Mouse (Mus musculus) forebrain, embryonic 14.5 days (tissue): ENCODE results near the gene Crp. TPM values are rescaled to one million over a fixed set of nuclear protein-coding genes. Genes with fewer than 3 reads are reported as not detected.

ENCODE experiments used
- ATAC-seq: fragments of 200-750 bp; cut with Nextera tagmentation; 2 replicates; pipeline ENCODE4 v1.8.0; 2017; ENCODE audit warnings: mild to moderate bottlenecking, moderate library complexity
- DNase-seq: peaks from one replicate; pipeline ENCODE4 v3.0.0-alpha.2; 2015; ENCODE audit warnings: low spot score
- H3K27ac ChIP-seq: fragments of 300-500 bp; sonication (generic); 2 replicates; pipeline ENCODE4 v1.5.1; 2014; ENCODE audit warnings: low read depth, mild to moderate bottlenecking, control low read depth, low read length, moderate library complexity
- H3K27me3 ChIP-seq: fragments of 300-500 bp; sonication (generic); replicated peaks from 2 replicates; pipeline ENCODE4 v1.6.1; 2014; ENCODE audit warnings: low read length, control low read depth, mixed read lengths; ENCODE audit not compliant: control insufficient read depth, insufficient read depth
- H3K36me3 ChIP-seq: fragments of 300-500 bp; sonication (generic); 2 replicates; pipeline ENCODE4 v1.6.1; 2014; ENCODE audit warnings: low read length, control low read depth; ENCODE audit not compliant: control insufficient read depth, insufficient read depth
- H3K4me1 ChIP-seq: fragments of 300-500 bp; sonication (generic); 2 replicates; pipeline ENCODE4 v1.6.1; 2014; ENCODE audit warnings: antibody characterized with exemption, low read length, control low read depth; ENCODE audit not compliant: control insufficient read depth, insufficient read depth
- H3K4me2 ChIP-seq: fragments of 300-500 bp; sonication (generic); 2 replicates; pipeline ENCODE4 v1.6.1; 2014; ENCODE audit warnings: mild to moderate bottlenecking, control low read depth, low read length
- H3K4me3 ChIP-seq: fragments of 300-500 bp; sonication (generic); 2 replicates; pipeline ENCODE4 v1.5.1; 2014; ENCODE audit warnings: low read depth, low read length, control low read depth
- H3K9ac ChIP-seq: fragments of 300-500 bp; sonication (generic); 2 replicates; pipeline ENCODE4 v1.6.1; 2014; ENCODE audit warnings: mild to moderate bottlenecking, low read length, control low read depth, moderate library complexity
- H3K9me3 ChIP-seq: fragments of 300-500 bp; sonication (generic); replicated peaks from 2 replicates; pipeline ENCODE4 v1.6.1; 2016; ENCODE audit warnings: low read length, control low read depth, mixed read lengths; ENCODE audit not compliant: control insufficient read depth
- WGBS: fragments of 180-500 bp; shearing (Covaris S2); extraction: QIAGEN DNeasy Blood & Tissue Kit; methylation state at CpG from one replicate; pipeline ENCODE4 v1.1.7; 2014; 5-methylcytosine and 5-hydroxymethylcytosine counted together
- polyA plus RNA-seq: library from polyadenylated mRNA; unstranded; fragments of >200 nt; fragmentation: Nextera tagmentation; extraction: Ambion mirVana; gene quantifications from 2 replicates; pipeline ENCODE4 v1.2.1, GENCODE M21; 2014

Gene Crp
- polyA plus RNA-seq, 1 experiment from 2014 or later, result 0.10 TPM

GRCm38 (mm10) chr1:172701901-172702300 lies 4.0 kb downstream of the Crp start:
- WGBS, result 95% methylated on average over 3 of the region's 3 CpGs
- no peaks in the 10 kb centered on the region for H3K36me3 ChIP-seq
- H3K9ac ChIP-seq, result no peak overlapping the region
- no peaks in the 10 kb centered on the region for H3K9me3 ChIP-seq
- no peaks in the 10 kb centered on the region for H3K27me3 ChIP-seq
- H3K27ac ChIP-seq, result no peak overlapping the region
- no peaks in the 10 kb centered on the region for H3K4me1 ChIP-seq
- H3K4me3 ChIP-seq, result no peak overlapping the region
- ATAC-seq (no peak), DNase-seq (no peak)
- no peak overlapping the region for H3K4me2 ChIP-seq

- Histone ChIP-seq H3K36me3 (no peaks in the 10 kb centered on the region), H3K27ac (no peak overlapping the region), H3K4me2 (no peak overlapping the region), H3K9ac (no peak overlapping the region), H3K9me3 (no peaks in the 10 kb centered on the region), H3K27me3 (no peaks in the 10 kb centered on the region), H3K4me3 (no peak overlapping the region), H3K4me1 (no peaks in the 10 kb centered on the region)
- DNase-seq (no peak), ATAC-seq (no peak)
- 89% methylated on average over 4 of the region's 4 CpGs for WGBS
Observed at GRCm38 (mm10) chr1:172704769-172705168, 6.9 kb downstream of the Crp start.

DNA sequence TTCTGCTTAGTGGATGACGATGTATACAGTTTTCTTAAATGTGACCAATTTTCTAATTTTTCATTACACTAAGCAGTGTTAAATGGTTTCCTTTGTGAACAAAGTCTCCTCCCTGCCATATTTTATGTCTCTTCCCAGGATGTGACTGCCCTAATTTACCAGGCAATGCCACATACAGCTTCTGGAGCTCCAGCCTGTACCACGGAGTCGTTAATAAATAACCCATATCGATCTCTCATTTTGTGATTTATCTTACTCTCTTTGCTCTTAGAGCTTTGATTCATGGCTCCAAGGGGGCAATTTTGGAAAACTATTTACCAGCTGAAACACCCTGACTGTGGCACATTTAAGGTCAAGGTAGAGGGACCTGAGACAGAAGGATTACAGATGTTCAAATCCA lies 8.4 kb downstream of the Crp start:
- DNase-seq (no peak), ATAC-seq (no peak)
- no peak overlapping the region for H3K4me3 ChIP-seq
- no peaks in the 10 kb centered on the region for H3K36me3 ChIP-seq
- no peaks in the 10 kb centered on the region for H3K9me3 ChIP-seq
- 95% methylated on average over 4 of the region's 4 CpGs for WGBS
- H3K4me1 ChIP-seq, result no peaks in the 10 kb centered on the region
- H3K27me3 ChIP-seq, result no peaks in the 10 kb centered on the region
- no peak overlapping the region for H3K4me2 ChIP-seq
- no peak overlapping the region for H3K9ac ChIP-seq
- no peak overlapping the region for H3K27ac ChIP-seq

GRCm38 (mm10) chr1:172709788-172710350 lies 12.0 kb downstream of the Crp start:
- WGBS, result 94% methylated on average over 3 of the region's 3 CpGs

DNA sequence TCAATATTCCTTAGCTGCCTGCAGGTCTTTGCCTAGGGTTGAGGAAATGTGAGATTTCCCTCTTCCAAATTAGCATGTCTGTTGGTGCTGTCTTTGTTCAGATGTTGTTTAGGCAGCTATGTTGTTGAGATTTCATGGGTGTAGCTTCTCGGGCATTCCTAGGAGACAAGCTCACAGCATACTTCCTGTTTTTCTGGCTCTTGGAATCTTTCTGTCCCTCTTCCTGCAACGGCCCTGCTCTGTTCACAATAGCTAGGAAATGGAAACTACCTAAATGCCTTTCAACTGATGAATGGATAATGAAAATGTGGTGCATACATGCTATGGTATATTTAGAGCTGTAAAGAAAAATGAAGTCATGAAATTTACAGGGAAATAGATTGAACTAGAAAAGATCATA lies 13.5 kb downstream of the Crp start:
- Histone ChIP-seq H3K27ac (no peak overlapping the region), H3K9me3 (no peaks in the 10 kb centered on the region), H3K4me2 (no peak overlapping the region), H3K4me3 (no peak overlapping the region), H3K9ac (no peak overlapping the region), H3K4me1 (no peaks in the 10 kb centered on the region), H3K27me3 (no peaks in the 10 kb centered on the region), H3K36me3 (no peaks in the 10 kb centered on the region)
- no peak for DNase-seq
- WGBS, result 84% methylated on average over 2 of the region's 2 CpGs
- no peak for ATAC-seq

More at GRCm38 (mm10) chr1:172709788-172710350, 12.0 kb downstream of the Crp start:
- Histone ChIP-seq H3K4me3 (no peak overlapping the region), H3K4me2 (no peak overlapping the region), H3K27ac (no peak overlapping the region), H3K27me3 (no peaks in the 10 kb centered on the region), H3K4me1 (no peaks in the 10 kb centered on the region), H3K9ac (no peak overlapping the region), H3K36me3 (no peaks in the 10 kb centered on the region), H3K9me3 (no peaks in the 10 kb centered on the region)
- DNase-seq (no peak), ATAC-seq (no peak)

GRCm38 (mm10) chr1:172711962-172712361 lies 14.1 kb downstream of the Crp start:
- Histone ChIP-seq H3K4me2 (no peak overlapping the region), H3K9ac (no peak overlapping the region), H3K36me3 (no peaks in the 10 kb centered on the region), H3K4me3 (no peak overlapping the region), H3K9me3 (no peaks in the 10 kb centered on the region), H3K27ac (no peak overlapping the region), H3K4me1 (no peaks in the 10 kb centered on the region), H3K27me3 (no peaks in the 10 kb centered on the region)
- 69% methylated on average over 4 of the region's 4 CpGs for WGBS
- DNase-seq (no peak), ATAC-seq (no peak)

GRCm38 (mm10) chr1:172751241-172751640 lies 53.4 kb downstream of the Crp start:
- Histone ChIP-seq H3K4me2 (no peak overlapping the region), H3K27ac (no peak overlapping the region), H3K9me3 (no peaks in the 10 kb centered on the region), H3K9ac (no peak overlapping the region), H3K36me3 (no peaks in the 10 kb centered on the region), H3K4me1 (no peaks in the 10 kb centered on the region), H3K4me3 (no peak overlapping the region), H3K27me3 (no peaks in the 10 kb centered on the region)
- ATAC-seq (no peak), DNase-seq (no peak)
- WGBS, result 77% methylated on average over 3 of the region's 3 CpGs

- Histone ChIP-seq H3K9ac (no peak overlapping the region), H3K4me3 (no peak overlapping the region), H3K36me3 (no peaks in the 10 kb centered on the region), H3K4me2 (no peak overlapping the region), H3K4me1 (no peaks in the 10 kb centered on the region), H3K27me3 (no peaks in the 10 kb centered on the region), H3K9me3 (no peaks in the 10 kb centered on the region), H3K27ac (no peak overlapping the region)
- ATAC-seq (no peak), DNase-seq (no peak)
- 78% methylated on average over 7 of the region's 7 CpGs for WGBS
Observed at GRCm38 (mm10) chr1:172755151-172755550, 57.3 kb downstream of the Crp start.

- DNase-seq (no peak), ATAC-seq (no peak)
- H3K36me3 ChIP-seq, result no peaks in the 10 kb centered on the region
Observed at GRCm38 (mm10) chr1:172759525-172759924, 61.7 kb downstream of the Crp start.

More at GRCm38 (mm10) chr1:172759525-172759924, 61.7 kb downstream of the Crp start:
- H3K4me2 ChIP-seq, result no peak overlapping the region
- no peak overlapping the region for H3K4me3 ChIP-seq
- H3K4me1 ChIP-seq, result no peaks in the 10 kb centered on the region
- no peak overlapping the region for H3K27ac ChIP-seq
- no peak overlapping the region for H3K9ac ChIP-seq
- H3K27me3 ChIP-seq, result no peaks in the 10 kb centered on the region
- H3K9me3 ChIP-seq, result no peaks in the 10 kb centered on the region
- WGBS, result 79% methylated on average over 1 of the region's 1 CpGs
